Mouse (Mus musculus): ENCODE data around the gene Ccdc33. TPM values are rescaled to one million over a fixed set of nuclear protein-coding genes. Genes with fewer than 3 reads are reported as not detected.
A peak's percentile ranks its signal among the peaks of the same experiment; 100 is the strongest.

Gene Ccdc33
- polyA plus RNA-seq, 1 experiment from 2014 or later, result 0.17 TPM

DNA sequence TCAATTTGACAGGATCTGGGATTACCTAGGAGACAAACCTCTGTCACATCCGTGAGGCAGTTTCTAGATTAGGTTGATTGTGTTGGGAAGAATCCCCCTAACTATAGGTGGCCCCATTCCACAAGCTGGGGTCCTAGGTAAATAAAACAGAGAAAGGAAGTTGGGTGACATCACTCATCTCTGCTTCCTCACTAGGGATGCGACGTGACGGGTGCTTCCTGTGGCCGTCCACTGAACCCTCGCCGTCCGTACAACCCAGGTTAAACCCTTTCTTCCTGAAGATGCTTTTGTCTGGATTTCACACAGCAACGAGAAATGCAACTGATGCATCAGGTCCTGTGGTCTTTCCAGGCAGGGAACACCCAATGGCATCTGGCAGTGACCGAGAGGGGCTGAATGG lies 71.6 kb downstream of the Ccdc33 start:
- DNase-seq (ENCODE audit: low spot score), result no peak
- no peak for ATAC-seq (ENCODE audit: insufficient number of reproducible peaks, low FRiP score, low TSS enrichment, low read depth)
- no peak overlapping the region for H3K27ac ChIP-seq (replicated peaks; ENCODE audit: low read depth, low read length)
- peaks cover 14% of the 10 kb centered on the region for H3K4me1 ChIP-seq (ENCODE audit: control insufficient read depth, insufficient read depth, low read length)
- H3K27me3 ChIP-seq (ENCODE audit: control insufficient read depth, insufficient read depth, low read length), result 0 out of 2 replicates have a peak, but pooled peaks cover 2% of the 10 kb centered on the region
- H3K4me3 ChIP-seq (ENCODE audit: low read depth, low read length), result no peak overlapping the region
- H3K9me3 ChIP-seq (ENCODE audit: control insufficient read depth, low read length), result no peaks in the 10 kb centered on the region
- no peaks in the 10 kb centered on the region for H3K36me3 ChIP-seq (ENCODE audit: control insufficient read depth, insufficient read depth, low read length)
- H3K4me2 ChIP-seq (ENCODE audit: low read depth, severe bottlenecking), result no peak overlapping the region
- H3K9ac ChIP-seq (ENCODE audit: low read length), result no peak overlapping the region
- WGBS, result 81% methylated on average over 10 of the region's 10 CpGs

- ATAC-seq (ENCODE audit: insufficient number of reproducible peaks, low FRiP score, low TSS enrichment, low read depth) (no peak), DNase-seq (ENCODE audit: low spot score) (no peak)
- no peak overlapping the region for H3K9ac ChIP-seq (ENCODE audit: low read length)
- H3K4me3 ChIP-seq (ENCODE audit: low read depth, low read length), result no peak overlapping the region
- no peak overlapping the region for H3K4me2 ChIP-seq (ENCODE audit: low read depth, severe bottlenecking)
- H3K9me3 ChIP-seq (ENCODE audit: control insufficient read depth, low read length), result no peaks in the 10 kb centered on the region
- no peak overlapping the region for H3K27ac ChIP-seq (replicated peaks; ENCODE audit: low read depth, low read length)
- WGBS, result 6% methylated on average over 4 of the region's 4 CpGs
- peaks cover 28% of the 10 kb centered on the region for H3K4me1 ChIP-seq (ENCODE audit: control insufficient read depth, insufficient read depth, low read length)
- 0 out of 2 replicates have a peak, but pooled peaks cover 2% of the 10 kb centered on the region for H3K27me3 ChIP-seq (ENCODE audit: control insufficient read depth, insufficient read depth, low read length)
- H3K36me3 ChIP-seq (ENCODE audit: control insufficient read depth, insufficient read depth, low read length), result no peaks in the 10 kb centered on the region
Observed at GRCm38 (mm10) chr9:58045646-58046045, 73.0 kb downstream of the Ccdc33 start.

DNA sequence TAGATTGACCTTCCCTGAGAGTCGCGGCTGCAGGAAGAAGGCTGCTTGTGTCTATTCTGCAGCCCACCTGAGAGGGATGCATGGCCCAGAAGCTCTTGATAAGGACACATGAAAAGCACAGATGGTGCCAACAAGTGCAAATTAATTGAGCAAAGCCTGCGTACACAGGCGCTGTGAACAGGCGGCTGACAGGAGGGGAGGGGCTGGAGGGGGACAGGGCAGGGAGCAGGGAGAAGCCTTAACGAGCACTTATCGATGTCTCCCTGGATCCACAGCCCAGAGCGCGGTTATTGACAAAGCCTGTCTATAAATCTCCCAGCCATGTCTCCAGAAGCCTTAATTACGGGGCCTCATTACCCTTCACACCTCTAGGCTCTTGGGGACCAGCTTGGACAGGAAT lies 73.8 kb downstream of the Ccdc33 start:
- Histone ChIP-seq H3K4me3 (ENCODE audit: low read depth, low read length) (no peak overlapping the region), H3K9ac (ENCODE audit: low read length) (no peak overlapping the region), H3K9me3 (ENCODE audit: control insufficient read depth, low read length) (no peaks in the 10 kb centered on the region), H3K4me2 (ENCODE audit: low read depth, severe bottlenecking) (no peak overlapping the region), H3K27ac (replicated peaks; ENCODE audit: low read depth, low read length) (no peak overlapping the region), H3K36me3 (ENCODE audit: control insufficient read depth, insufficient read depth, low read length) (no peaks in the 10 kb centered on the region), H3K27me3 (ENCODE audit: control insufficient read depth, insufficient read depth, low read length) (0 out of 2 replicates have a peak, but pooled peaks cover 2% of the 10 kb centered on the region), H3K4me1 (ENCODE audit: control insufficient read depth, insufficient read depth, low read length) (peaks cover 31% of the 10 kb centered on the region)
- DNase-seq (ENCODE audit: low spot score) (peak; percentile 28), ATAC-seq (ENCODE audit: insufficient number of reproducible peaks, low FRiP score, low TSS enrichment, low read depth) (no peak)
- 7% methylated on average over 10 of the region's 10 CpGs for WGBS

DNA sequence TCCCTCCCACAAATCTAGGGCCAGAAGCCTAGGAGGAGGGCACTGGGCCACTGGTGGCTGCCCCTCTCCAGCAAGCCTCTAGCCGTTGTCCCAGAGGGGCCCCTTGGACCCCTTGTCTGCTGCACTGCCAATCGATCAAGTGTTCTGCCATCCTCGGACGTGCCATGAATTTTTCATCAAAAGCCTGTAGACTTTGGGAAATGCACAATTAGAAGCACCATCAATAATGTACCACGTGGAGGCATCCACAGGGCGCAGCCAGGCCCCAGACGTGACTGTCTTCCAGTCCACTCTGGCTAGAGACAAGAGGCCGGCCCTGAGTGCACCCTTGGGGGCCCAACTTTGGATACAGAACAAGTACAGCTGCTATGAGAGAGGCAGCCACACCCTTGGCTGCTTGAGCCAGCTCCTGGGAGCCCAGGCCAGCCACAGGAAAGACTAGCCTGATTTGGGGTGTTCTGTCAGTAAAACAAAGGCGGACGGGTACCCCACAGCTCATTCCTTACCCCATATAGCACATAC lies 75.1 kb downstream of the Ccdc33 start:
- 0 out of 2 replicates have a peak, but pooled peaks cover under 1% of the 10 kb centered on the region for H3K27me3 ChIP-seq (ENCODE audit: control insufficient read depth, insufficient read depth, low read length)
- 87% methylated on average over 10 of the region's 10 CpGs for WGBS

GRCm38 (mm10) chr9:58042391-58042790 lies 76.2 kb downstream of the Ccdc33 start:
- Histone ChIP-seq H3K9me3 (ENCODE audit: control insufficient read depth, low read length) (no peaks in the 10 kb centered on the region), H3K36me3 (ENCODE audit: control insufficient read depth, insufficient read depth, low read length) (no peaks in the 10 kb centered on the region), H3K9ac (ENCODE audit: low read length) (no peak overlapping the region), H3K4me3 (ENCODE audit: low read depth, low read length) (no peak overlapping the region), H3K4me1 (ENCODE audit: control insufficient read depth, insufficient read depth, low read length) (peaks cover 34% of the 10 kb centered on the region), H3K4me2 (ENCODE audit: low read depth, severe bottlenecking) (no peak overlapping the region), H3K27me3 (ENCODE audit: control insufficient read depth, insufficient read depth, low read length) (0 out of 2 replicates have a peak, but pooled peaks cover 4% of the 10 kb centered on the region), H3K27ac (replicated peaks; ENCODE audit: low read depth, low read length) (no peak overlapping the region)
- no peak for ATAC-seq (ENCODE audit: insufficient number of reproducible peaks, low FRiP score, low TSS enrichment, low read depth)
- DNase-seq (ENCODE audit: low spot score), result no peak
- WGBS, result 41% methylated on average over 10 of the region's 10 CpGs

More for the DNA sequence above, 75.1 kb downstream of the Ccdc33 start:
- ATAC-seq (ENCODE audit: insufficient number of reproducible peaks, low FRiP score, low TSS enrichment, low read depth) (no peak), DNase-seq (ENCODE audit: low spot score) (no peak)
- H3K27ac ChIP-seq (replicated peaks; ENCODE audit: low read depth, low read length), result no peak overlapping the region
- H3K9me3 ChIP-seq (ENCODE audit: control insufficient read depth, low read length), result no peaks in the 10 kb centered on the region
- H3K4me3 ChIP-seq (ENCODE audit: low read depth, low read length), result no peak overlapping the region
- no peaks in the 10 kb centered on the region for H3K36me3 ChIP-seq (ENCODE audit: control insufficient read depth, insufficient read depth, low read length)
- no peak overlapping the region for H3K9ac ChIP-seq (ENCODE audit: low read length)
- no peak overlapping the region for H3K4me2 ChIP-seq (ENCODE audit: low read depth, severe bottlenecking)
- H3K4me1 ChIP-seq (ENCODE audit: control insufficient read depth, insufficient read depth, low read length), result peaks cover 34% of the 10 kb centered on the region

- Histone ChIP-seq H3K4me2 (ENCODE audit: low read depth, severe bottlenecking) (0 out of 2 replicates have a peak overlapping the region, but pooled peaks have one; percentile 7), H3K4me3 (ENCODE audit: low read depth, low read length) (no peak overlapping the region), H3K27ac (replicated peaks; ENCODE audit: low read depth, low read length) (peak overlapping the region; percentile 82), H3K9ac (ENCODE audit: low read length) (peak overlapping the region; percentile 18; the same call in 1 of the 2 replicates), H3K27me3 (ENCODE audit: control insufficient read depth, insufficient read depth, low read length) (0 out of 2 replicates have a peak, but pooled peaks cover 4% of the 10 kb centered on the region), H3K36me3 (ENCODE audit: control insufficient read depth, insufficient read depth, low read length) (no peaks in the 10 kb centered on the region), H3K4me1 (ENCODE audit: control insufficient read depth, insufficient read depth, low read length) (peaks cover 34% of the 10 kb centered on the region), H3K9me3 (ENCODE audit: control insufficient read depth, low read length) (no peaks in the 10 kb centered on the region)
- WGBS, result 22% methylated on average over 4 of the region's 4 CpGs
- ATAC-seq (ENCODE audit: insufficient number of reproducible peaks, low FRiP score, low TSS enrichment, low read depth) (no peak), DNase-seq (ENCODE audit: low spot score) (peak; percentile 48)
Observed at GRCm38 (mm10) chr9:58040977-58041376, 77.6 kb downstream of the Ccdc33 start.

GRCm38 (mm10) chr9:58038500-58039168 lies 80.0 kb downstream of the Ccdc33 start:
- peak; percentile 85 for DNase-seq (ENCODE audit: low spot score)
- WGBS, result 28% methylated on average over 19 of the region's 19 CpGs
- Histone ChIP-seq H3K9ac (ENCODE audit: low read length) (no peak overlapping the region), H3K27me3 (ENCODE audit: control insufficient read depth, insufficient read depth, low read length) (0 out of 2 replicates have a peak, but pooled peaks cover 4% of the 10 kb centered on the region), H3K4me3 (ENCODE audit: low read depth, low read length) (no peak overlapping the region), H3K9me3 (ENCODE audit: control insufficient read depth, low read length) (no peaks in the 10 kb centered on the region), H3K27ac (replicated peaks; ENCODE audit: low read depth, low read length) (no peak overlapping the region), H3K4me1 (ENCODE audit: control insufficient read depth, insufficient read depth, low read length) (peaks cover 27% of the 10 kb centered on the region), H3K4me2 (ENCODE audit: low read depth, severe bottlenecking) (no peak overlapping the region), H3K36me3 (ENCODE audit: control insufficient read depth, insufficient read depth, low read length) (no peaks in the 10 kb centered on the region)
- ATAC-seq (ENCODE audit: insufficient number of reproducible peaks, low FRiP score, low TSS enrichment, low read depth), result 0 out of 2 replicates have a peak, but pooled peaks have one; percentile 67

DNA sequence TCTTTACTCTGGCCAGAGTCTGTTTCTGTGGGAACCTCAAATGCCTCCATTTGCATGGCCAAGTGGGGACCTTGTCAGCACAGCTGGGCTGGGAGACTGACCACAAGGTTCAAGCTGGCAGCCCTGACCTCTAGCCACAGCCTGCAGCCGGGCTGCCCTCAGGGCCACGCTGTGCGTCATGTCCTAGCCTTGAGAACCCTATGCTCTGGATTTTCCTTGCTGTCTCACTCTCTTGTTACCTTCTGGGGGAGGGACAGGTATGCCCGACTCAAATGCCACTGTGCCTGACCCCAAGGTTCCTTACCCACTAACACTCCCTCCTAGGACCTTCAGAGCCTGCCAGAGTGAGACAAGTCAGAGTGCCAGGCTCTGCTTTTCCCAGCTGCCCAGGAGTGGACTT lies 81.7 kb downstream of the Ccdc33 start:
- no peak for DNase-seq (ENCODE audit: low spot score)
- H3K27me3 ChIP-seq (ENCODE audit: control insufficient read depth, insufficient read depth, low read length), result 0 out of 2 replicates have a peak, but pooled peaks cover 4% of the 10 kb centered on the region
- peaks cover 19% of the 10 kb centered on the region for H3K4me1 ChIP-seq (ENCODE audit: control insufficient read depth, insufficient read depth, low read length)
- ATAC-seq (ENCODE audit: insufficient number of reproducible peaks, low FRiP score, low TSS enrichment, low read depth), result no peak
- H3K36me3 ChIP-seq (ENCODE audit: control insufficient read depth, insufficient read depth, low read length), result no peaks in the 10 kb centered on the region
- H3K27ac ChIP-seq (replicated peaks; ENCODE audit: low read depth, low read length), result no peak overlapping the region
- WGBS, result 72% methylated on average over 4 of the region's 4 CpGs
- no peak overlapping the region for H3K4me2 ChIP-seq (ENCODE audit: low read depth, severe bottlenecking)
- H3K4me3 ChIP-seq (ENCODE audit: low read depth, low read length), result no peak overlapping the region
- H3K9ac ChIP-seq (ENCODE audit: low read length), result no peak overlapping the region
- H3K9me3 ChIP-seq (ENCODE audit: control insufficient read depth, low read length), result no peaks in the 10 kb centered on the region
